Mouse (Mus musculus) activated CD4-positive, CD25-positive, alpha-beta regulatory T cell, adult 4 months (primary cell): ENCODE results near the gene Zfp444. TPM values are rescaled to one million over a fixed set of nuclear protein-coding genes. Genes with fewer than 3 reads are reported as not detected.
"Not testable (repeated sequence)": the region's sequence is repeated elsewhere in the genome, so short reads cannot be mapped to it uniquely, and the experiment has no call there.

Source experiments
- ATAC-seq: one replicate; pipeline ENCODE4 v1.8.0; 2017
- polyA plus RNA-seq, 2 experiments: library from polyadenylated mRNA; unstranded; fragments of 100-300 nt; shearing (Covaris generic); gene quantifications; one replicate each; pipeline ENCODE4 v1.2.1; 2017

The Zfp444 gene
- polyA plus RNA-seq, 2 experiments from 2014 or later, result 9.2 to 9.6 TPM

- ATAC-seq, result no peak
These were observed 9.9 kb upstream of the Zfp444 start for GRCm38 (mm10) chr7:6162172-6162571.

- ATAC-seq, result no peak
These were observed 7.4 kb upstream of the Zfp444 start for GRCm38 (mm10) chr7:6164671-6165070.

- no peak for ATAC-seq
These were observed 2.6 kb upstream of the Zfp444 start for GRCm38 (mm10) chr7:6169403-6169802.

- ATAC-seq, result no peak
These were observed 1.6 kb upstream of the Zfp444 start for GRCm38 (mm10) chr7:6170391-6170790.

- no peak for ATAC-seq
These were observed 1.2 kb upstream of the Zfp444 start for GRCm38 (mm10) chr7:6170871-6171270.

- peak; percentile 62 for ATAC-seq
These were observed 501 bp upstream of the Zfp444 start for GRCm38 (mm10) chr7:6171444-6172005.

GRCm38 (mm10) chr7:6172674-6173244 lies 733 bp downstream of the Zfp444 start:
- no peak for ATAC-seq

GRCm38 (mm10) chr7:6173872-6174271 lies 1.8 kb downstream of the Zfp444 start:
- ATAC-seq, result no peak

GRCm38 (mm10) chr7:6174365-6174987 lies 2.5 kb downstream of the Zfp444 start:
- ATAC-seq, result not testable (repeated sequence)

GRCm38 (mm10) chr7:6179013-6179412 lies 7.0 kb downstream of the Zfp444 start:
- no peak for ATAC-seq

- ATAC-seq, result no peak
These were observed 10.9 kb downstream of the Zfp444 start for GRCm38 (mm10) chr7:6182882-6183281.

GRCm38 (mm10) chr7:6183802-6184201 lies 11.8 kb downstream of the Zfp444 start:
- no peak for ATAC-seq

- no peak for ATAC-seq
These were observed 12.5 kb downstream of the Zfp444 start for GRCm38 (mm10) chr7:6184521-6184920.

GRCm38 (mm10) chr7:6185391-6185790 lies 13.4 kb downstream of the Zfp444 start:
- ATAC-seq, result no peak

- no peak for ATAC-seq
These were observed 14.2 kb downstream of the Zfp444 start for GRCm38 (mm10) chr7:6186176-6186575.

- no peak for ATAC-seq
These were observed 14.7 kb downstream of the Zfp444 start for GRCm38 (mm10) chr7:6186756-6187155.

GRCm38 (mm10) chr7:6189542-6189941 lies 17.5 kb downstream of the Zfp444 start:
- ATAC-seq, result no peak

GRCm38 (mm10) chr7:6191376-6191775 lies 19.4 kb downstream of the Zfp444 start:
- ATAC-seq, result peak; percentile 32

- ATAC-seq, result peak; percentile 82
These were observed 22.1 kb downstream of the Zfp444 start for GRCm38 (mm10) chr7:6194129-6194528.

GRCm38 (mm10) chr7:6195777-6196176 lies 23.8 kb downstream of the Zfp444 start:
- no peak for ATAC-seq

- no peak for ATAC-seq
These were observed 24.8 kb downstream of the Zfp444 start, which contains the start of gene Galp for GRCm38 (mm10) chr7:6196790-6197189. Gene Galp, plus strand, starts transcription at chr7:6197090.

GRCm38 (mm10) chr7:6204200-6204599 lies 32.2 kb downstream of the Zfp444 start:
- no peak for ATAC-seq

- no peak for ATAC-seq
These were observed 41.1 kb downstream of the Zfp444 start for GRCm38 (mm10) chr7:6213144-6213543.

GRCm38 (mm10) chr7:6214691-6215090 lies 42.7 kb downstream of the Zfp444 start:
- ATAC-seq, result not testable (repeated sequence)
